Mouse (Mus musculus) kidney, postnatal 0 days (tissue): ENCODE data around the gene Gif. TPM values are rescaled to one million over a fixed set of nuclear protein-coding genes. Genes with fewer than 3 reads are reported as not detected.

Experiments used
- ATAC-seq: fragments of 200-750 bp; cut with Nextera tagmentation; replicated peaks from 2 replicates; pipeline ENCODE4 v1.8.0; 2017; ENCODE audit warnings: low read depth, moderate number of reproducible peaks, moderate TSS enrichment, moderate library complexity; ENCODE audit not compliant: low FRiP score
- DNase-seq: peaks from one replicate; pipeline ENCODE4 v3.0.0-alpha.2; 2016; ENCODE audit warnings: low spot score
- H3K27ac ChIP-seq: fragments of 300-500 bp; sonication (generic); 2 replicates; pipeline ENCODE4 v1.5.1; 2014; ENCODE audit warnings: mild to moderate bottlenecking
- H3K27me3 ChIP-seq: fragments of 300-500 bp; sonication (generic); 2 replicates; pipeline ENCODE4 v1.6.1; 2014; ENCODE audit warnings: low read length, mixed read lengths; ENCODE audit not compliant: insufficient read depth
- H3K36me3 ChIP-seq: fragments of 300-500 bp; sonication (generic); 2 replicates; pipeline ENCODE4 v1.6.1; 2014; ENCODE audit warnings: low read length, mixed read lengths; ENCODE audit not compliant: insufficient read depth
- H3K4me1 ChIP-seq: fragments of 300-500 bp; sonication (generic); replicated peaks from 2 replicates; pipeline ENCODE4 v1.6.1; 2014; ENCODE audit warnings: antibody characterized with exemption, low read length, mixed read lengths; ENCODE audit not compliant: insufficient read depth
- H3K4me2 ChIP-seq: fragments of 300-500 bp; sonication (generic); 2 replicates; pipeline ENCODE4 v1.6.1; 2014; ENCODE audit warnings: mild to moderate bottlenecking, low read length, moderate library complexity, mixed read lengths
- H3K4me3 ChIP-seq: fragments of 300-500 bp; sonication (generic); replicated peaks from 2 replicates; pipeline ENCODE4 v1.5.1; 2014; ENCODE audit warnings: low read depth, low read length
- H3K9ac ChIP-seq: fragments of 300-500 bp; sonication (generic); 2 replicates; pipeline ENCODE4 v1.6.1; 2014; ENCODE audit warnings: low read depth, low read length
- H3K9me3 ChIP-seq: fragments of 300-500 bp; sonication (generic); replicated peaks from 2 replicates; pipeline ENCODE4 v1.6.1; 2016; ENCODE audit warnings: low read length, inconsistent platforms, mixed read lengths
- CTCF ChIP-seq: IDR thresholded peaks from 2 replicates; pipeline ENCODE4 v1.5.1; 2016; ENCODE audit warnings: antibody characterized with exemption, low read depth, mild to moderate bottlenecking, moderate library complexity
- WGBS: fragments of 180-500 bp; shearing (Covaris S2); extraction: QIAGEN DNeasy Blood & Tissue Kit; methylation state at CpG from one replicate; pipeline ENCODE4 v1.1.7; 2014; 5-methylcytosine and 5-hydroxymethylcytosine counted together
- polyA plus RNA-seq: library from polyadenylated mRNA; unstranded; fragments of >200 nt; fragmentation: Nextera tagmentation; extraction: Ambion mirVana; gene quantifications from 2 replicates; pipeline ENCODE4 v1.2.1, GENCODE M21; 2015

The Gif gene
- polyA plus RNA-seq: not detected in 2 replicates

DNA sequence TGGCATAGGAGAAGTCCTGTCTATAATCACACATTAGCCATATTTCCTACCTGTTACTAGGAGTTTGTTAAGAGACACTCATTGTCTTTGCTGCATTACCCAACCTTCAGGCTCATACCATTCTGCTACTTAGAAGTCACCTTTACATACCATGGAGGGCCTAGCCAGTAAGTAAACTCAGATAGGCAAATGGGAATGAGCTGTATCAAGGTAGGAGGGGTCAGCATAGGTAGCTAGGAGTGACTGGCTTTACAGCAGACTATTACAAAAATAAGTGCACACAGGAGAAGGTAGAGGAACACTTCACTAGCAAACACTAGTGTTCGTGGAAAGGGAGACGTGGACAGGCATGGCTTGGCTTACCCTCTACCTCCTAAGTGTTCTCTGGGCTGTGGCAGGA, at the start of gene Gif:
Gene Gif (plus strand): TSS at position 257 of the 400 bp plus-strand sequence.
- no peaks in the 10 kb centered on the region for H3K27me3 ChIP-seq
- no peak within 1 kb of the TSS for H3K4me3 ChIP-seq
- H3K36me3 ChIP-seq: no peaks in the 10 kb centered on the region
- ATAC-seq: no peak
- TF ChIP-seq CTCF: no peak
- no peaks in the 10 kb centered on the region for H3K4me1 ChIP-seq
- no peaks in the 10 kb centered on the region for H3K9me3 ChIP-seq
- no peak within 1 kb of the TSS for H3K27ac ChIP-seq
- 84% methylated on average over 2 of the region's 2 CpGs for WGBS
- no peak within 1 kb of the TSS for H3K9ac ChIP-seq
- DNase-seq: no peak
- H3K4me2 ChIP-seq: no peak within 1 kb of the TSS

DNA sequence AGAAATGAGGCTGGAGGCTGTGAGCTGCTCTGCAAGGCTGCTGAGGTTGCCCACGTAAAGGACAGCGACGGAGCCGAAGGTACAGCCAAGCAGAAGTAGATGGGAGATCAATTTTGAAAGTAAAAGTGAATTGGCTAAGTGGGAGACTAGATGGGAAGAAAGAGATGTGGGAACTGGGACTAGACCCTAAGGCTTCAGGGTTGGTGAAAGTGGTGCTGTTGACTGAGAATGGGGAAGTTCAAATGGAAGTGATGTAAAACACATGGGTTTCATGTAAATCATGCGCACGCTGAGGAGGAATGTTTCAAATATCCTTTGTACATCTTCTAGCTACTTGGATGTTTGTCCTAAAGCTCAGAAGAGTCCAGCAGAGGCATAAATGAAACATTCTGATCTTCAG, 49.0 kb upstream of the Gif start:
- 93% methylated on average over 6 of the region's 6 CpGs for WGBS
- no peak for TF ChIP-seq CTCF
- Histone ChIP-seq H3K4me3 (no peak overlapping the region), H3K4me2 (no peak overlapping the region), H3K9ac (no peak overlapping the region), H3K9me3 (no peaks in the 10 kb centered on the region), H3K27me3 (no peaks in the 10 kb centered on the region), H3K4me1 (no peaks in the 10 kb centered on the region), H3K27ac (no peak overlapping the region), H3K36me3 (no peaks in the 10 kb centered on the region)
- ATAC-seq (no peak), DNase-seq (no peak)

DNA sequence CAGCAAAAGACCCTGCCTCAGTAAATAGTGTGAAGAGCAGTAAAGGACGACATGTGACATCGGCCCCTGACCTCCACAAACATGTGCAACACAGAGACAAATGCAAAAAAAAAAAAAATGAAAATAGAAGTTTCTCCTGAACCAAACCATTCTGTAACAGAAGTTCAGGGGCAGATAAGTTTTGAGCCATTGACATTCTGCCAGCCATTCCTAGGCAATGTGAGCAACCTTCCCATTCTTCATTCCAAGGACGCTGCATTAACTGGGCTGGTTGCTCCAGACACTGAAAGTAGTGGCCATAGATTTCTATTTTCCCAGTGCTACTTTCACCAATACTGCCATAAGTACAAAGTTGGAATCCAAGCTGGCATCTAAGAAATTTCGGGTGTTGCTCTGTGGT, 34.9 kb upstream of the Gif start:
- no peak for TF ChIP-seq CTCF
- Histone ChIP-seq H3K27me3 (no peaks in the 10 kb centered on the region), H3K4me3 (no peak overlapping the region), H3K9me3 (no peaks in the 10 kb centered on the region), H3K4me2 (no peak overlapping the region), H3K27ac (no peak overlapping the region), H3K4me1 (no peaks in the 10 kb centered on the region), H3K36me3 (no peaks in the 10 kb centered on the region), H3K9ac (no peak overlapping the region)
- DNase-seq: no peak
- ATAC-seq: no peak
- WGBS: 80% methylated on average over 4 of the region's 4 CpGs

DNA sequence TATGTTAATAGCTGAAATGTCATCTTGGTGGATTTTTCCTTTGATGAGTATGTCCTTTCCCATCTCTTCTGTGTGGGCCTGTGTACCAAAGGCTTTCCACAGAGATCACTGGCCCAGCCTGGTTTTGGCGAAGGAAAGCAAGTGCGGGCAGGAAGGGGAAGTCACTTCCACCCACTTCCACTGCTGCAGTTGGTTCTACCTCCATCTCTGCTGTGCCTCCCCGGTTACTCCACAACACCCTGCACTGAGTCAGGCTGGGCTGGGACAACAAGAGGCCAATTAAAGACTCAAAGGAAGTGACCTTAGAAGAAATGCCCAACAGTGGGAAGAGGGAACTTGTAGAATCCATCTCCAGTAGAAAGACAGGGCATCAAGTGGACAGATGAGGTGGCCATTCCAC, 27.3 kb upstream of the Gif start:
- DNase-seq: no peak
- no peaks in the 10 kb centered on the region for H3K36me3 ChIP-seq
- H3K9ac ChIP-seq: no peak overlapping the region
- no peaks in the 10 kb centered on the region for H3K27me3 ChIP-seq
- H3K27ac ChIP-seq: no peak overlapping the region
- no peak overlapping the region for H3K4me3 ChIP-seq
- 87% methylated on average over 3 of the region's 3 CpGs for WGBS
- no peak overlapping the region for H3K4me2 ChIP-seq
- H3K4me1 ChIP-seq: no peaks in the 10 kb centered on the region
- no peaks in the 10 kb centered on the region for H3K9me3 ChIP-seq
- no peak for ATAC-seq
- no peak for TF ChIP-seq CTCF

DNA sequence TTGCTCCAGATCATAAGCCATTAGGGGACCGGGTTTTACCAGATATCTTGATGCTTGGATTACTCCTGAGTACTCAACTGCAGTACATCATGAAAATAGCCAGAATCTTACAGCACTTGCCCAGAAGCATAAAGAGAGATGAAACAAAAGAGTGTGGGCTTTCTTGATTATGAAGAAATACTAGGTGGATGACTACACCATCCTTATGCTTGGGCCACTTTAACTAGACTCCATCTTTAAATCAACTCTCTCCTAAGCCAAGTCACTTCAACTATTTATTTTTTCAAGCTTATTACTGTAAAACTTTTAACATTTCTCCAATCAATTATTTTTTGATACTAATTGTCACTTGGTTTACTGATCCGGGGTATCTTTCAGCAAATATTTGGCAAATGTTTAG, 23.5 kb upstream of the Gif start:
- no peaks in the 10 kb centered on the region for H3K27me3 ChIP-seq
- no peak overlapping the region for H3K4me3 ChIP-seq
- H3K36me3 ChIP-seq: no peaks in the 10 kb centered on the region
- H3K9me3 ChIP-seq: no peaks in the 10 kb centered on the region
- no peak overlapping the region for H3K4me2 ChIP-seq
- no peak for TF ChIP-seq CTCF
- ATAC-seq: no peak
- H3K9ac ChIP-seq: no peak overlapping the region
- 91% methylated on average over 2 of the region's 2 CpGs for WGBS
- no peak overlapping the region for H3K27ac ChIP-seq
- no peak for DNase-seq
- H3K4me1 ChIP-seq: no peaks in the 10 kb centered on the region

DNA sequence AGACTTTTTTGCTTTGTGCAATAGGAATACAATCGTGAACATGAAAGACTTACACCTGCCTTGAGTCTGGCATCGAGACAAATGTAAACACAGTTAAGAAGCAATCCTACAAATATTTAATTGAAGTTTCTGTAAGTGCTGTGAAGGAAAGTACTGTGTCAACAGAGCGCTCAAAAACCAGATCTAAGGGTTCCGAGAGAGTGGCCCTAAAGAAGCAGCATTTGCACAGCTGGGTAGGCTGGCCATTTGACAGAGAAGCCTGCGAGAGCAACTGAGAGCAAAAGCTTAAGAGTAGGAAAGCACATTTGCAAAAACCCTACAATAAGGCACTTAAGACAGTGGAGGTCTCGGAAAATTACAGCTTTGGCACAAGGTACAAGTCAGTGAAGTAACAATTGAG, 23.1 kb upstream of the Gif start:
- Histone ChIP-seq H3K4me1 (no peaks in the 10 kb centered on the region), H3K27ac (no peak overlapping the region), H3K4me2 (no peak overlapping the region), H3K9ac (no peak overlapping the region), H3K36me3 (no peaks in the 10 kb centered on the region), H3K9me3 (no peaks in the 10 kb centered on the region), H3K27me3 (no peaks in the 10 kb centered on the region), H3K4me3 (no peak overlapping the region)
- no peak for TF ChIP-seq CTCF
- WGBS: 77% methylated on average over 6 of the region's 6 CpGs
- no peak for DNase-seq
- ATAC-seq: no peak

DNA sequence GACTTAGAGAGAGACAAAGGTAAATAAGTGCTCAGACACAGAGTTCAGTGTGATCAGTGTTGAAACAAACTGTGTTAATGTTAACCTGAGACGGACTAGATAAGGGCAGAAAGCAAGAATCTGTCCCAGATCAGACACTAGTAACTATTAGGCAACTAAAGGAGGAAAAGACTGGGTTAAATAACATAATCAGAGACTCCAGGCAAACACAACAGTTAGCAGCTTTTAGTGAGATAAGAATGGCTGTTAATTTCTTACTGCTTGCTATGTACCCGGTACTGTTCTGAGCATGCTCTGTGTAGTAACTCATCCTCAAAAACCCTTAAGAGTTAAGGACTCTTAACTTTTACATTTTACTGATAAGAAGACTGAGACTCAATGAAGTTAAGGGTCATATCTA, 21.4 kb upstream of the Gif start:
- Histone ChIP-seq H3K9ac (no peak overlapping the region), H3K27me3 (no peaks in the 10 kb centered on the region), H3K36me3 (no peaks in the 10 kb centered on the region), H3K9me3 (no peaks in the 10 kb centered on the region), H3K4me2 (no peak overlapping the region), H3K4me3 (no peak overlapping the region), H3K4me1 (no peaks in the 10 kb centered on the region), H3K27ac (no peak overlapping the region)
- DNase-seq (no peak), ATAC-seq (no peak)
- 81% methylated on average over 2 of the region's 2 CpGs for WGBS
- TF ChIP-seq CTCF: no peak
